Comparison of ENCODE assay signal across 9 mouse cellular contexts in the genomic region with DNA sequence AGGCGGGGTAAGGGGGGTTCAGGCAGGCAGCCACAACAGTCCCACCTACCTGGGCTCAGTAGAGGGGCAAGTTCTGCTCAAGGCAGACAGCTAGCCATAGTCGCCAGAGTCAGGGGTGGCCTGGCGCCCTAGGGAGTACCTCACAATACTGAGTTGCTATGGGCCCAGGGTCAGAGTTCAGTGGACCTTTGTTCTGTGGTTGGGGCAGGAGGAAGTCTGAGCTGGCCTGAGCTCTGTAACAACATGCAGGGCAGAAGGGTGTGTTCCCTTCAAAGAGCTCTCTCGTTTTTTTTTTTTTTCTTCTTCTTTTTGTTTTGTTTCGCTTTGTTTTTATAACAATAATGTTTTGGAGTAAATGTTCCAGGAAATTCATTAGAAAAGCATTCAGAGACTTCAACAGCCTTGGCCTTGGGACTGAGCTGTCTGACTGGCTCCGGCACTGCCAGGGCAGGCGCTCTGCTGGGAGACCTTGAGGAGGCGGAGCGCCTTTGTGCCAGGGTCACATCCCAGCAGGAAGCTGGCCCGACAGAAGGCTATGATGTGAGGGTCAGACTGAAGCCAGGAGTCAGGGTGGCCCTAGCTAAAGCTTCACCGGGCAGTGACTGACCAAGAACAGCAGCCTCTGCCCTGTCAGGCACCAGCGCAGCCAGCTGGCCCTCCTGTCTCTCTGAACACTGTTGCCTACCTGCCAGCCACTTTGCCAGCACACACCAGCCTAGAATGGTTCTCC. TPM values are rescaled to one million over a fixed set of nuclear protein-coding genes. Genes with fewer than 3 reads are reported as not detected.
DNase-seq lines count a peak whose midpoint lies in the region; ATAC-seq and TF ChIP-seq lines count a peak whose summit lies in the region.
"Had no signal": no experiment of that assay in that cellular context is flagged by ENCODE, and none has a peak within 500 bp of the region (broad histone marks: within the 10 kb centered on the region; RNA-seq: fewer than 3 reads in every experiment).

No protein-coding gene starts in this region.

- 70% methylated on average over 12 of the region's 12 CpGs for WGBS in embryonic facial prominence, embryonic 15.5 days
- 31% methylated on average over 12 of the region's 12 CpGs for WGBS in kidney, adult 2 months

- H3K4me3 ChIP-seq in embryonic facial prominence, embryonic 15.5 days (replicated peaks), result no peak overlapping the region
- no peak overlapping the region for H3K4me3 ChIP-seq in kidney, adult 2 months (ENCODE audit: insufficient read depth, low read depth, low read length)
- H3K4me3 ChIP-seq: erythroblast, embryonic 14.5 days had no signal

- peaks cover 61% of the 10 kb centered on the region for H3K36me3 ChIP-seq in embryonic facial prominence, embryonic 15.5 days
- H3K36me3 ChIP-seq in kidney, adult 2 months (ENCODE audit: control insufficient read depth, insufficient read depth, low read length), result 0 out of 2 replicates have a peak, but pooled peaks cover 1% of the 10 kb centered on the region

- no peaks in the 10 kb centered on the region for H3K27me3 ChIP-seq in embryonic facial prominence, embryonic 15.5 days
- H3K27me3 ChIP-seq in kidney, adult 2 months (replicated peaks; ENCODE audit: control insufficient read depth, insufficient read depth, low read length), result no peaks in the 10 kb centered on the region

- no peak overlapping the region for H3K4me2 ChIP-seq in embryonic facial prominence, embryonic 15.5 days (replicated peaks)

- TF ChIP-seq CTCF in kidney, adult 2 months (conservative IDR thresholded peaks at IDR 0.05; ENCODE audit: insufficient read depth, insufficient read length, low read depth, low read length), result no peak

- H3K4me1 ChIP-seq in embryonic facial prominence, embryonic 15.5 days, result peaks cover 26% of the 10 kb centered on the region
- peaks cover 37% of the 10 kb centered on the region for H3K4me1 ChIP-seq in kidney, adult 2 months (ENCODE audit: control insufficient read depth, insufficient read depth, low read length)

- no peaks in the 10 kb centered on the region for H3K9me3 ChIP-seq in embryonic facial prominence, embryonic 15.5 days (replicated peaks)

- H3K9ac ChIP-seq in embryonic facial prominence, embryonic 15.5 days, result 0 out of 2 replicates have a peak overlapping the region, but pooled peaks have one; percentile 4

- H3K27ac ChIP-seq in embryonic facial prominence, embryonic 15.5 days (replicated peaks), result peak overlapping the region; percentile 48
- H3K27ac ChIP-seq in kidney, adult 2 months (ENCODE audit: insufficient read depth, low read depth, low read length), result peak overlapping the region; percentile 80

- no peak for TF ChIP-seq POLR2A in kidney, adult 2 months (IDR thresholded peaks at IDR 0.05; ENCODE audit: low read depth, low read length)

- DNase-seq in gastrocnemius, adult 18-20 months (ENCODE audit: low spot score), result peak; percentile 15
- no peak for DNase-seq in gastrocnemius, postnatal 10 days
- peak; percentile 94 for DNase-seq in adrenal gland, adult 8-10 months
- peak; percentile 91 for DNase-seq in kidney, adult 2 months
- DNase-seq in lung, postnatal 25 days (ENCODE audit: low spot score), result peak; percentile 84
- DNase-seq in c-Kit-positive CD71-positive TER-119-positive erythroid progenitor cells, embryonic 14.5 days (ENCODE audit: low spot score), result no peak

- no peak for ATAC-seq in embryonic facial prominence, embryonic 15.5 days (ENCODE audit: insufficient number of reproducible peaks, low FRiP score, low TSS enrichment, low read depth)
- no peak for ATAC-seq in megakaryocyte progenitor cell, adult 5-6 weeks (replicated peaks; ENCODE audit: poor library complexity)

RNA-seq across cellular contexts. Expression of a gene that starts 44.7 kb away (rescaled TPM):
- 1 to 10 TPM; 5.4 to 6.0 TPM for total RNA-seq in gastrocnemius, adult 18-20 months (2021)
- total RNA-seq in gastrocnemius, postnatal 10 days (2021), result 10 to 100 TPM; 12.3 to 16.0 TPM
- 10 to 100 TPM; 28.9 to 47.7 (median 40.1) TPM for total RNA-seq in adrenal gland, adult 8-10 months (2022)
- 51.1 and 54.1 TPM in 2 replicates for polyA plus RNA-seq in embryonic facial prominence, embryonic 15.5 days (2015; fragmentation: Nextera tagmentation; extraction: Ambion mirVana)
- polyA plus RNA-seq in kidney, adult 2 months (2012; rRNA removed), result 21.4 and 26.5 TPM in 2 replicates
- 19.9 and 23.7 TPM in 2 replicates for total RNA-seq in megakaryocyte progenitor cell, adult 5-6 weeks (2015)
- 21.4 and 25.4 TPM in 2 replicates for total RNA-seq in megakaryocyte progenitor cell, adult 5-6 weeks (2017)

RNA-seq across cellular contexts. Expression of a gene that starts 53.8 kb away (rescaled TPM):
- total RNA-seq in gastrocnemius, adult 18-20 months (2021), result 1 to 10 TPM; 3.0 to 3.3 TPM
- total RNA-seq in gastrocnemius, postnatal 10 days (2021), result 1 to 10 TPM; 5.3 to 7.0 TPM
- total RNA-seq in adrenal gland, adult 8-10 months (2022), result 10 to 100 TPM in 3 of 4 experiments, 1 to 10 TPM in 1; 8.1 to 18.4 (median 12.7) TPM
- polyA plus RNA-seq in embryonic facial prominence, embryonic 15.5 days (2015; fragmentation: Nextera tagmentation; extraction: Ambion mirVana), result 4.3 and 4.7 TPM in 2 replicates
- 53.5 and 56.0 TPM in 2 replicates for polyA plus RNA-seq in kidney, adult 2 months (2012; rRNA removed)
- total RNA-seq in megakaryocyte progenitor cell, adult 5-6 weeks (2015), result not detected in 2 replicates
- total RNA-seq in megakaryocyte progenitor cell, adult 5-6 weeks (2017), result not detected in 2 replicates
- polyA plus RNA-seq: erythroblast, embryonic 14.5 days had no signal

Comparison
In these comparisons a context has a peak if more than half of its experiments do, and no peak if none do; other contexts are left out.
1. DNase-seq: peak in gastrocnemius, adult 18-20 months (single experiment), adrenal gland, adult 8-10 months (single experiment), kidney, adult 2 months (single experiment) and lung, postnatal 25 days (single experiment); none in gastrocnemius, postnatal 10 days (single experiment) and c-Kit-positive CD71-positive TER-119-positive erythroid progenitor cells, embryonic 14.5 days (single experiment).
2. RNA of a gene that starts 53.8 kb away (total RNA-seq): 8.1 to 18.4 TPM in adrenal gland, adult 8-10 months, 5.3 to 7.0 TPM in gastrocnemius, postnatal 10 days and 3.0 to 3.3 TPM in gastrocnemius, adult 18-20 months; not detected in megakaryocyte progenitor cell, adult 5-6 weeks; every median in the first group is over 4 times any median in the second.